Mouse (Mus musculus): ENCODE results near the gene Ccdc194.
A peak's percentile ranks its signal among the peaks of the same experiment; 100 is the strongest.

Gene Ccdc194

DNA sequence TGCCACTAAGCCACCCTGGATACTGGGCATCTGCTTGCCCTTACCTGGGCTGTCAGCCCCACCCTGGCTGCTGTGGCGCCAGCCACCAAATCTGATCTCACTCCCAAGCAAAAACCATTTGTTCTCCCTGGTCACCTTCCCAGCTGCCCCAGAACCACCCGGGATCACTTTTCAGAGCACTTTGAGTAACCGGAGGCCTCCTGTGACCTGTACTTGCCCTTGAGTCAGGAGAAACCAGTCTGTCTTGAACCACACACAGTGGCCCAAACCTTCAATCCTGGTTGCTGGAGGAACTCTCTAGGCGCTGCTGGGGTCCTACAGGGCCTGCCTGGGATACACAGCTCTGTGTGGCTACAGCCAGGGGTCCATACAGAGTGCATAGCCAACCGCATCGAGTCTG, 27.3 kb upstream of the Ccdc194 start:
- DNase-seq: no peak

DNA sequence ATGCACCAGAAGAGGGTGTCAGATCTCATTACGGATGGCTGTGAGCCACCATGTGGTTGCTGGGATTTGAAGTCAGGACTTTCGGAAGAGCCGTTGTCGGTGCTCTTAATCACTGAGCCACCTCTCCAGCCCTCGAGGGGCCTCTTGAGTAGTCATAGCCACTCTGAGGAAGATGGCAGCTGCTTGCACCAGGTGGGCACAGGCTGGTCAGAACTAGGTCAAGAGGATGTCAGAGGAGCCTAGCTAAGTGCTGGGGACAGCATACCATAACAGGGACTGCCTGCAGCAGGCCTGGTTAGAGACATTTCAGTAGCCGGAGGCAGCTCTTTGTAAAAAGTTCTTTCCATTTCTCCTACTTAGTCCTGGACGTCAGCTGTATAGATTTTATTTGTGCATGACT, 25.2 kb upstream of the Ccdc194 start:
- DNase-seq: no peak

GRCm38 (mm10) chr8:71547590-71547989, 22.1 kb upstream of the Ccdc194 start:
- no peak for DNase-seq

- no peak for DNase-seq
Measured at GRCm38 (mm10) chr8:71545053-71545452, 19.5 kb upstream of the Ccdc194 start.

- DNase-seq: no peak
Measured at GRCm38 (mm10) chr8:71543755-71544154, 18.2 kb upstream of the Ccdc194 start.

GRCm38 (mm10) chr8:71542632-71543343, 17.3 kb upstream of the Ccdc194 start, which contains the start of gene Mvb12a:
TSS of gene Mvb12a (plus strand) at chr8:71542922.
- peak; percentile 95 to 97 for DNase-seq

GRCm38 (mm10) chr8:71537028-71537867, 11.7 kb upstream of the Ccdc194 start, which contains the start of gene Bst2:
TSS of gene Bst2 (minus strand) at chr8:71537456.
- DNase-seq: peak; percentile 89 to 93

DNA sequence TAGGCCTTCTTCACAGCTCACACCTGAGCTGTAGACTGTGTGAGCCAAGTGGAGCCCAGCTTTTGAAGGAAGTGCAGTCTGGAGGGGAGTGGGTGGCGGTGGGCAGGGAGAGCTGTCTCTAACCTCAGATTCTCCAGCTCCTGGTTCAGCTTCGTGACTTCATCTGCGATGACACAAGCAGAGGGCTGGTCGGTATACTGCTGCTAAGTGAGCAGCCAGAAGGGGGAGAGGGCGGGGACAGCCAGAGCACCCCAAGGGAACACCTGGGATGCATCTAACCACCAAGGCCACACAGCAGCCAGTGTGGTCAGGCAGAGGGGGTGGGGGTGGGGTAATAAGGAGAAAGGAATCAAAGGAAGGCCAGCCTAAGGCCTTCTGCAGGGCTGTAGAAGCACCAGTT, 10.2 kb upstream of the Ccdc194 start:
- DNase-seq: no peak

DNA sequence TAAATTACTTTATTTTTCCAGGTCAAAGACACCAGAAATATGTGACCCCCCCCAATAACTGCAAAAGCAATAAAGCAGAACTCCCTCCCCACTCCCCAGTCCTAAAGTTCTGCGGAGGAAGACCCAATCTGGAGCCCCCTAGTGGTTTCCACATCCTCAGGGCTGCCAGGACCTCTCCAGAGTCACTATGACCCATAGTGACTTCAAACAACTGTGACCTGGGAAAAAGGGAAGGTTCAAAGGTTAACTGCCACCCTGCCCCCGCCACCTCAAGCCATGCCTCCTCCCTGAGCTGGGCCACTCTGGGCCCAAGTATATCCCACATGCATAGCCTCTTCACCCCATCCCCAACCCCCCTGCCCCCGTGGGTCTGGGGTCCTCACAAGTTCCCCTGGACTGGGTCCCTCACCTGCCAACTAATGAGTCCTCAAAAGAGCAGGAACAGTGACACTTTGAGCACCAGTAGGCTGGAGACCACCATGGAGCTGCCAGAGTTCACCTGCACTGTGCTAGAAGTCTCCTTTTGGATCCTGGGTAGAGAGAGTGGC, 8.8 kb upstream of the Ccdc194 start:
- DNase-seq: no peak

DNA sequence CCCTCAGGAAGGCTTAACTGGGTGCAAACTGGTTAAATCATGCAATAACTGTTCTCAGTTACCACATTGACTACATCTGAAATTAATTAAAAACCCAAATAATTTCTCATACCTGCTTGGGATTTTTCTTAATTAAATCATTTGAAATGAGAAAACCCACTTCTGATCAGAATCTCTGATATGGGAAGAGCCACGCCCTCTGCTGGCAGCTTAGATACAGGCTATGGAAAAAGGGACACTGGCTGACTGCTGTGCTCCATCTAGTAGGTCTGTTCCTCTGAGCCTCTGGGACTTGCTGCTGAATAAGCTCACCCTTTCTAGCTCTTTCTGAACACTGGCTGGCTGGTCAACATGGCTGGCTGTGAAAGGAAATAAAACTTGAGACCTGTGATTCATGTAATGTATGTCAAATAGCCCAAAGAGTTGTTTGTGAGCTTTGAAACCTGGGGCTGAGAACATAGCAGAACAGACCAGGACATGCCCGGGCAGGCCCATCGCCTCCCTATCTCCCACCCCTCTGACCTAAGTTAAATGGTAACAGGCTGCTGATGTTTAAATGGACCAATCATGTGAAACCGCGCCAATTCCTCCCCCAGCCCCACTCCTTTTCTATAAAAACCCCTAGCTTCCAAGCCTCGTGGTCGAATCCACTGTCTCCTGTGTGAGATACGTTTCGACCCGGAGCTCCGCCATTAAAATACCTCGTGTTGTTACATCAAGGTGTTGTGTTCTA, 5.4 kb upstream of the Ccdc194 start:
- DNase-seq: peak; percentile 56 to 68

- DNase-seq: peak; percentile 50 to 63
Measured at GRCm38 (mm10) chr8:71528362-71529073, 3.0 kb upstream of the Ccdc194 start.

GRCm38 (mm10) chr8:71527162-71527870, 1.8 kb upstream of the Ccdc194 start:
- DNase-seq: no peak

GRCm38 (mm10) chr8:71526272-71526671, 761 bp upstream of the Ccdc194 start:
- no peak for DNase-seq

GRCm38 (mm10) chr8:71521634-71522033, 3.9 kb downstream of the Ccdc194 start:
- peak; percentile 98 to 99 for DNase-seq

- peak; percentile 78 to 83 for DNase-seq
Measured at GRCm38 (mm10) chr8:71519037-71519825, 6.3 kb downstream of the Ccdc194 start.

DNA sequence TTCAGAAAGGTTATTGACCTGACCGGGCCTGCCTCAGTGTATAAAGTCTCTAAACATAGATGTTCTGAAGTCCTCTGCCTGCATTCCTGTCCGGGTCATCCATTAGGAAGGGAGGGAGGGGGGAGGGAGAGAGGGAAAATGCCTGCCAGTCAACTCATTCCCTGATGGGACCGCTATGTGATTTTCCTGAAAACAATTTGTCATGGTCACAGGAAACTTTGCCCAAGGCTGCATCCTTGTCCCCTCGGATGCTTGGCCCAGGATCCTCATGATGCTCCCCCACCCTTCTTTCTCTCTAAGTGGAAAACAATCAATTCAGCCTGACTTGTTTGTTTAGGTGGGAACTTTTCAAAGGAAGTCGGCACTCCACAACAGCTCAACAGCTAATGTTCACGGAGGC, 8.7 kb downstream of the Ccdc194 start:
- DNase-seq: no peak

DNA sequence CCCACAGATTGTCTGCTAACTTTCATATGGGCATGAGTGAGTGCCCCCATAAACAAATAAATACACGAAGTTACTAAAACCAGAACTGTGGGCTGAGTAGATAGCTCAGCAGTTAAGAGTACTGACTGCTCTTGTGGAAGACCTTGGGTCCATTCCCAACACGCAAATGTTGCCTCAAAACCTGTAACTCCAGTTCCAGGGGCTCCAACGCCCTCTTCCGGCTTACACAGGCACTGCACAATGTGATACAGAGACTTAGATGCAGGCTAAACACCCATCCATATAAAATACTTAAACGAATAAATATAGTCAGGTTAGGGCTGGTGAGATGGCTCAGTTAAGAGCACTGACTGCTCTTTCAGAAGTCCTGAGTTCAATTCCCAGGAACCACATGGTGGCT, 10.5 kb downstream of the Ccdc194 start:
- DNase-seq: no peak

DNA sequence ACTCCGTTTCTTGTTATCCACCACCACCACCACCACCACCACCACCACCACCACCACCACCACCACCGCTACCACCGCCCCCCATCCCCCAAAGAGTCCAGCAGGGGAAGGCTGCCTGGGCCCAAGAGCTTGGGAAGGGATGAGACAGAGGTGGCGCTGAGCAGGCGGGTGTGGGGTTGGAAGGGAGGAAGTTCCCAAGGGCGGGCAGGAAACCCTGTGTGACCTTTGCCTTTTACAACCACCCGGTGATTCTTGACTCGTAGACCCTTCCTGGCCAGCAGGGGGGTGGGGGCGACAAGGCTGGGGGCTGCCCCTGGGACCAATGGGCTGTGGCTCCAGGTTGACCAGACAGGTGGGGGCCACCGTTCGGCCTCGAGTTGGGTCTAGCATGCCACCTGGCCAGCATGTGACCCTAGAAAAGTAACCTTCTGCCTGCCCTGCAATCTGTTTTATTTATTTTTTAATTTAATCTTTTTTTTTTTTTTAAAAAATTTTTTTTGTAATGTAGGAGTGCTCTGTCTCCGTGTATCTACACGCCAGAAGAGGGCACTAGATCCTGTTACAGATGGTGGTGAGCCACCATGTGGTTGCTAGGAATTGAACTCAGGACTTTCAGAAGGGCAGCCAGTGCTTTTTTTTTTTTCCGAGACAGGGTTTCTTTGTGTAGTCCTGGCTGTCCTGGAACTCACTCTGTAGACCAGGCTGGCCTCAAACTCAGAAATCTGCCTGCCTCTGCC, 12.3 kb downstream of the Ccdc194 start:
- peak in 1 of 2 experiments; percentile 53 for DNase-seq

GRCm38 (mm10) chr8:71511644-71512043, 13.9 kb downstream of the Ccdc194 start, which contains the start of gene Plvap:
TSS of gene Plvap (minus strand) at chr8:71511752.
- DNase-seq: peak; percentile 43 to 61

DNA sequence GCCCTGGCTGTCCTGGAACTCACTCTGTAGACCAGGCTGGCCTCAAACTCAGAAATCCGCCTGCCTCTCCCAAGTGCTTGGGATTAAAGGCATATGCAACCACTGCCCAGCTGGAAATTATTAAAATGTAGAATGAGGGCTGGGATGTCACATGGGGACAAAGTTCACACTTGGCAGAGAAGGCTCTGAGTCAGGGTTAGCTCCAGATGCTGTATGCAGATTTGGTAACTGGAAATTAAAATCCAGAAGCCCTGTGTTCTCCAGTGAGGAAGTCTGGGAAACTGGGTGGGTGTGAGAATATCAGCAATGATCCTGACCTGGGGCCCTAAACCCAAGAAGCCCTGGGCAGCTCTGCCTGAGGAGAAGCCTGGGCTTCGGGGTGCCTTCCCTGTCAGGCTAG, 16.2 kb downstream of the Ccdc194 start:
- no peak for DNase-seq
